ENCODE assay signal across 8 mouse cellular contexts in the genomic region with DNA sequence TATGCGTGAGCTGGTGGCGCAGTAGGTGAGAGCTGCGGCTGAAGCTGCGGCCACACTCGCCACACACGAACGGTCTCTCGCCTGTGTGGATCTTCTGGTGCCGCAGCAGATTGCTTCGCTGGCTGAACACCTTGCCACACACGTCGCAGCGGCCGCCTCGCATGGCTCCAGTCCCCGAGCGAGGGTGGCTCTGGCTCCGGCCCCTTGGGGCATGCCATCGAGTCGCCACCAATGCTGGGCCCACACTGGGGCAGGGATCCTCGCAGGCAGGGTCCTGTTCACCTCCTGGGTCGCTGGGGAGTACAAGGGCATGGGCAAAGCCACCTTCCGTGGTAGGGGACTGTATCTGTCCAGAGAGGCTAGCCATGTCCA. TPM values are rescaled to one million over a fixed set of nuclear protein-coding genes. Genes with fewer than 3 reads are reported as not detected.
DNase-seq lines count a peak whose midpoint lies in the region; ATAC-seq and TF ChIP-seq lines count a peak whose summit lies in the region.

No protein-coding gene starts in this region.

- peaks cover 15% of the 10 kb centered on the region for H3K27me3 ChIP-seq in heart, adult 2 months (ENCODE audit: control insufficient read depth, insufficient read depth, low read length)
- no peaks in the 10 kb centered on the region for H3K27me3 ChIP-seq in testis, adult 2 months (ENCODE audit: control insufficient read depth, insufficient read depth, low read length)
- H3K27me3 ChIP-seq in liver, embryonic 11.5 days (replicated peaks; ENCODE audit: control insufficient read depth, insufficient read depth, low read length) = peaks cover 37% of the 10 kb centered on the region
- peaks cover 3% of the 10 kb centered on the region; the same call in 1 of the 2 replicates for H3K27me3 ChIP-seq in stomach, postnatal 0 days (ENCODE audit: control insufficient read depth, insufficient read depth, low read length)

- peak overlapping the region; percentile 41; the same call in 1 of the 2 replicates for H3K4me3 ChIP-seq in heart, adult 2 months
- H3K4me3 ChIP-seq in testis, adult 2 months (ENCODE audit: control insufficient read depth, low read depth, low read length) = peak overlapping the region; percentile 78
- peak overlapping the region; percentile 49 for H3K4me3 ChIP-seq in liver, embryonic 11.5 days (ENCODE audit: low read depth, low read length)
- H3K4me3 ChIP-seq in stomach, postnatal 0 days (ENCODE audit: low read depth, low read length) = peak overlapping the region; percentile 42

- TF ChIP-seq EP300 in heart, adult 2 months (IDR thresholded peaks at IDR 0.05; ENCODE audit: insufficient read depth, low read depth, low read length) = no peak
- TF ChIP-seq EP300 in stomach, postnatal 0 days (optimal IDR thresholded peaks at IDR 0.05) = no peak

- peak overlapping the region; percentile 15 for H3K9ac ChIP-seq in heart, adult 2 months (ENCODE audit: low read depth, low read length)
- H3K9ac ChIP-seq in liver, embryonic 11.5 days (ENCODE audit: low read depth, low read length) = peak overlapping the region; percentile 52
- peak overlapping the region; percentile 54 for H3K9ac ChIP-seq in stomach, postnatal 0 days (ENCODE audit: low read length)

- 0 out of 2 replicates have a peak, but pooled peaks have one; percentile 6 for ATAC-seq in liver, embryonic 11.5 days (replicated peaks; ENCODE audit: low FRiP score)
- ATAC-seq in stomach, postnatal 0 days (ENCODE audit: low FRiP score, low TSS enrichment) = no peak

- intact Hi-C loops in heart, adult 2 months (cut with DNase I) = loop anchor here (10.0 kb wide), 1 partner anchor 79 kb away; a partner anchor contains a TSS
- intact Hi-C loops in heart, postnatal 10 days (cut with DNase I) = no loop called here

- H3K27ac ChIP-seq in heart, adult 2 months = no peak overlapping the region
- H3K27ac ChIP-seq in testis, adult 2 months (ENCODE audit: control insufficient read depth, insufficient read depth, low read depth, low read length) = no peak overlapping the region
- no peak overlapping the region for H3K27ac ChIP-seq in liver, embryonic 11.5 days (ENCODE audit: low read depth, low read length)
- no peak overlapping the region for H3K27ac ChIP-seq in stomach, postnatal 0 days (replicated peaks)

- H3K9me3 ChIP-seq in liver, embryonic 11.5 days (ENCODE audit: control insufficient read depth, low read length) = peaks cover 3% of the 10 kb centered on the region; the same call in 1 of the 2 replicates
- H3K9me3 ChIP-seq in stomach, postnatal 0 days (ENCODE audit: control insufficient read depth, low read length) = no peaks in the 10 kb centered on the region

- no peaks in the 10 kb centered on the region for H3K36me3 ChIP-seq in heart, adult 2 months (ENCODE audit: control insufficient read depth, insufficient read depth, low read length)
- no peaks in the 10 kb centered on the region for H3K36me3 ChIP-seq in testis, adult 2 months (ENCODE audit: control insufficient read depth, insufficient read depth, low read length)
- H3K36me3 ChIP-seq in liver, embryonic 11.5 days (ENCODE audit: control insufficient read depth, insufficient read depth, low read length) = no peaks in the 10 kb centered on the region
- no peaks in the 10 kb centered on the region for H3K36me3 ChIP-seq in stomach, postnatal 0 days (ENCODE audit: control insufficient read depth, insufficient read depth, low read length)

- H3K4me1 ChIP-seq in heart, adult 2 months (ENCODE audit: control insufficient read depth, insufficient read depth, low read length) = no peaks in the 10 kb centered on the region
- peaks cover 23% of the 10 kb centered on the region for H3K4me1 ChIP-seq in testis, adult 2 months (ENCODE audit: control insufficient read depth, insufficient read depth, low read length)
- peaks cover 15% of the 10 kb centered on the region for H3K4me1 ChIP-seq in liver, embryonic 11.5 days (replicated peaks; ENCODE audit: control insufficient read depth, insufficient read depth, low read length)
- peaks cover 3% of the 10 kb centered on the region; the same call in 1 of the 2 replicates for H3K4me1 ChIP-seq in stomach, postnatal 0 days (replicated peaks; ENCODE audit: control insufficient read depth, insufficient read depth)

- 7% methylated on average over 23 of the region's 23 CpGs for WGBS in heart, adult 2 months
- WGBS in liver, embryonic 11.5 days = 4% methylated on average over 23 of the region's 23 CpGs
- WGBS in stomach, postnatal 0 days = 6% methylated on average over 23 of the region's 23 CpGs

- H3K79me2 ChIP-seq in heart, adult 2 months (replicated peaks; ENCODE audit: control insufficient read depth, insufficient read depth, low read length) = no peaks in the 10 kb centered on the region

- peak in 1 of 2 experiments; percentile 6 for DNase-seq in heart, adult 2 months
- DNase-seq in heart, postnatal 10 days = no peak
- DNase-seq in testis, postnatal 10 days (ENCODE audit: low spot score) = no peak
- peak; percentile 35 for DNase-seq in liver, embryonic 11.5 days (ENCODE audit: low spot score)
- peak; percentile 18 for DNase-seq in stomach, postnatal 0 days (ENCODE audit: low spot score)
- DNase-seq in gastrocnemius, adult 8-10 months (ENCODE audit: low spot score in 2 of 2) = no peak
- DNase-seq in urinary bladder, postnatal 14 days (ENCODE audit: low spot score) = no peak

- TF ChIP-seq POLR2A in heart, adult 2 months (IDR thresholded peaks at IDR 0.05; ENCODE audit: insufficient read depth, low read depth, low read length) = no peak
- TF ChIP-seq POLR2A in testis, adult 2 months (IDR thresholded peaks at IDR 0.05; ENCODE audit: control insufficient read depth, low read depth, low read length) = no peak

- H3K4me2 ChIP-seq in liver, embryonic 11.5 days = peak overlapping the region; percentile 77
- peak overlapping the region; percentile 77 for H3K4me2 ChIP-seq in stomach, postnatal 0 days (replicated peaks; ENCODE audit: low read depth)

- TF ChIP-seq CTCF in heart, adult 2 months (IDR thresholded peaks at IDR 0.05) = no peak
- no peak for TF ChIP-seq CTCF in testis, adult 2 months (IDR thresholded peaks at IDR 0.05; ENCODE audit: control insufficient read depth, insufficient read depth, insufficient replicate concordance, low read depth, low read length)
- no peak for TF ChIP-seq CTCF in stomach, postnatal 0 days (IDR thresholded peaks at IDR 0.05; ENCODE audit: low read depth)

RNA-seq across cellular contexts. Expression of a gene that starts 6.2 kb away (rescaled TPM):
- total RNA-seq in heart, adult 2 months (2021) = 100 to 1,000 TPM; 169 to 201 TPM
- 242 and 328 TPM in 2 replicates for polyA plus RNA-seq in heart, adult 2 months (2012; rRNA removed)
- 100 to 1,000 TPM; 185 to 188 TPM for total RNA-seq in heart, postnatal 10 days (2021)
- 377 and 399 TPM in 2 replicates for polyA plus RNA-seq in testis, adult 2 months (2012; rRNA removed)
- polyA plus RNA-seq in liver, embryonic 11.5 days (2014; fragmentation: Nextera tagmentation; extraction: Ambion mirVana) = 178 and 183 TPM in 2 replicates
- polyA plus RNA-seq in stomach, postnatal 0 days (2015; fragmentation: Nextera tagmentation; extraction: Ambion mirVana) = 90.9 and 93.4 TPM in 2 replicates
- 100 to 1,000 TPM; 139 to 166 (median 147) TPM for total RNA-seq in gastrocnemius, adult 8-10 months (2022)

RNA-seq across cellular contexts. Expression of a gene that starts 9.6 kb away (rescaled TPM):
- 100 to 1,000 TPM; 137 to 139 TPM for total RNA-seq in heart, adult 2 months (2021)
- polyA plus RNA-seq in heart, adult 2 months (2012; rRNA removed) = 66.1 and 99.2 TPM in 2 replicates
- total RNA-seq in heart, postnatal 10 days (2021) = 100 to 1,000 TPM; 137 to 143 TPM
- polyA plus RNA-seq in testis, adult 2 months (2012; rRNA removed) = 107 and 115 TPM in 2 replicates
- polyA plus RNA-seq in liver, embryonic 11.5 days (2014; fragmentation: Nextera tagmentation; extraction: Ambion mirVana) = 134 and 142 TPM in 2 replicates
- polyA plus RNA-seq in stomach, postnatal 0 days (2015; fragmentation: Nextera tagmentation; extraction: Ambion mirVana) = 271 and 287 TPM in 2 replicates
- total RNA-seq in gastrocnemius, adult 8-10 months (2022) = 100 to 1,000 TPM in 1 of 4 experiments, 10 to 100 TPM in 3; 85.5 to 101 (median 92.9) TPM

RNA-seq across cellular contexts. Expression of a gene that starts 10.3 kb away (rescaled TPM):
- under 1 TPM; 0.45 to 0.50 TPM for total RNA-seq in heart, adult 2 months (2021)
- polyA plus RNA-seq in heart, adult 2 months (2012; rRNA removed) = 0.47 and 0.59 TPM in 2 replicates
- under 1 TPM; 0.72 to 0.92 TPM for total RNA-seq in heart, postnatal 10 days (2021)
- 7.5 and 8.2 TPM in 2 replicates for polyA plus RNA-seq in testis, adult 2 months (2012; rRNA removed)
- 1.6 and 1.9 TPM in 2 replicates for polyA plus RNA-seq in liver, embryonic 11.5 days (2014; fragmentation: Nextera tagmentation; extraction: Ambion mirVana)
- 0.93 and 1.3 TPM in 2 replicates for polyA plus RNA-seq in stomach, postnatal 0 days (2015; fragmentation: Nextera tagmentation; extraction: Ambion mirVana)
- total RNA-seq in gastrocnemius, adult 8-10 months (2022) = 1 to 10 TPM in 1 of 4 experiments, under 1 TPM in 3; 0.46 to 1.2 (median 0.73) TPM

RNA-seq across cellular contexts. Expression of a gene that starts 34.4 kb away (rescaled TPM):
- 1 to 10 TPM; 6.8 to 9.3 TPM for total RNA-seq in heart, adult 2 months (2021)
- 8.6 and 14.1 TPM in 2 replicates for polyA plus RNA-seq in heart, adult 2 months (2012; rRNA removed)
- 10 to 100 TPM in 1 of 2 experiments, 1 to 10 TPM in 1; 9.7 to 11.8 TPM for total RNA-seq in heart, postnatal 10 days (2021)
- 4.3 and 5.6 TPM in 2 replicates for polyA plus RNA-seq in testis, adult 2 months (2012; rRNA removed)
- 27.5 and 27.9 TPM in 2 replicates for polyA plus RNA-seq in liver, embryonic 11.5 days (2014; fragmentation: Nextera tagmentation; extraction: Ambion mirVana)
- 8.5 and 9.5 TPM in 2 replicates for polyA plus RNA-seq in stomach, postnatal 0 days (2015; fragmentation: Nextera tagmentation; extraction: Ambion mirVana)
- total RNA-seq in gastrocnemius, adult 8-10 months (2022) = 1 to 10 TPM; 2.5 to 3.6 (median 2.8) TPM

RNA-seq across cellular contexts. Expression of a gene that starts 45.3 kb away (rescaled TPM):
- 10 to 100 TPM; 83.8 to 86.0 TPM for total RNA-seq in heart, adult 2 months (2021)
- 139 and 195 TPM in 2 replicates for polyA plus RNA-seq in heart, adult 2 months (2012; rRNA removed)
- total RNA-seq in heart, postnatal 10 days (2021) = 100 to 1,000 TPM; 148 to 165 TPM
- polyA plus RNA-seq in testis, adult 2 months (2012; rRNA removed) = 507 and 516 TPM in 2 replicates
- 339 and 346 TPM in 2 replicates for polyA plus RNA-seq in liver, embryonic 11.5 days (2014; fragmentation: Nextera tagmentation; extraction: Ambion mirVana)
- 93.7 and 105 TPM in 2 replicates for polyA plus RNA-seq in stomach, postnatal 0 days (2015; fragmentation: Nextera tagmentation; extraction: Ambion mirVana)
- 10 to 100 TPM; 58.7 to 75.7 (median 62.7) TPM for total RNA-seq in gastrocnemius, adult 8-10 months (2022)

Comparison
In these comparisons a context has a peak if more than half of its experiments do, and no peak if none do; other contexts are left out.
1. DNase-seq: peak in liver, embryonic 11.5 days (single experiment) and stomach, postnatal 0 days (single experiment); none in heart, postnatal 10 days (0 of 2), testis, postnatal 10 days (single experiment), gastrocnemius, adult 8-10 months (0 of 2) and urinary bladder, postnatal 14 days (single experiment).
2. Peak in every context shown above with its lines, with median percentiles within 50 percentile points of each other: H3K4me3 ChIP-seq and H3K9ac ChIP-seq.